Mouse (Mus musculus) CH12.LX (cell line): Measurements from ENCODE around the gene Rpl13a. TPM values are rescaled to one million over a fixed set of nuclear protein-coding genes. Genes with fewer than 3 reads are reported as not detected.
"Not testable (repeated sequence)": the region's sequence is repeated elsewhere in the genome, so short reads cannot be mapped to it uniquely, and the experiment has no call there.

Source experiments
- DNase-seq: peaks from one replicate; pipeline ENCODE4 v3.0.0-alpha.2; 2013; ENCODE audit errors: extremely low read depth
- H3K27ac ChIP-seq: 2 replicates; pipeline ENCODE4 v1.5.1; 2012; ENCODE audit warnings: low read depth, mild to moderate bottlenecking, control low read depth, moderate library complexity; ENCODE audit not compliant: insufficient read depth
- H3K27me3 ChIP-seq: replicated peaks from 2 replicates; pipeline ENCODE3; 2012; ENCODE audit warnings: inconsistent platforms
- H3K36me3 ChIP-seq, 2 experiments: replicated peaks in 1 of 2; 2 replicates each; pipeline versions ENCODE3 to v1.6.1; 2012; ENCODE audit warnings: inconsistent platforms in 1 of 2, low read length in 1 of 2, mild to moderate bottlenecking in 1 of 2, mixed read lengths in 1 of 2, moderate library complexity in 1 of 2; ENCODE audit not compliant: control insufficient read depth in 1 of 2, insufficient read depth in 1 of 2
- H3K4me1 ChIP-seq, 2 experiments: 2 replicates each; pipeline ENCODE4 v1.6.1; 2012; ENCODE audit warnings: inconsistent platforms in 1 of 2, moderate library complexity in 1 of 2; ENCODE audit not compliant: insufficient read depth in 2 of 2, control insufficient read depth in 1 of 2
- H3K4me2 ChIP-seq: 2 replicates; pipeline ENCODE4 v1.6.1; 2012; ENCODE audit warnings: low read depth, mild to moderate bottlenecking, control low read depth; ENCODE audit not compliant: poor library complexity, insufficient read depth, severe bottlenecking
- H3K4me3 ChIP-seq, 3 experiments: fragments of 150-350 bp in 1 of 3; sonication (generic) in 1 of 3; replicated peaks in 1 of 3; 2 replicates each; pipeline versions ENCODE3 to v1.5.1; 2011 to 2012; ENCODE audit warnings: low read depth in 2 of 3, low read length in 2 of 3, mild to moderate bottlenecking in 2 of 3, moderate library complexity in 2 of 3, control low read depth in 1 of 3, improper control_type of control experiment in 1 of 3, inconsistent platforms in 1 of 3, mixed read lengths in 1 of 3; ENCODE audit not compliant: poor library complexity in 1 of 3
- H3K79me2 ChIP-seq: replicated peaks from 2 replicates; pipeline ENCODE4 v1.6.1; 2012; ENCODE audit warnings: mild to moderate bottlenecking, moderate library complexity; ENCODE audit not compliant: control insufficient read depth, poor library complexity, insufficient read depth, severe bottlenecking; ENCODE audit errors: extremely low read depth
- H3K9ac ChIP-seq: 2 replicates; pipeline ENCODE4 v1.6.1; 2012; ENCODE audit warnings: low read depth, mild to moderate bottlenecking, control low read depth, moderate library complexity; ENCODE audit not compliant: insufficient read depth
- H3K9me3 ChIP-seq: replicated peaks from 2 replicates; pipeline ENCODE3; 2012; ENCODE audit warnings: low read length, inconsistent platforms, mixed read lengths
- BHLHE40 ChIP-seq: IDR thresholded peaks from 2 replicates; pipeline ENCODE4 v1.6.1; 2011; ENCODE audit warnings: mild to moderate bottlenecking, low read depth, low read length, improper control_type of control experiment
- CTCF ChIP-seq, 2 experiments: IDR thresholded peaks in 1 of 2; conservative IDR thresholded peaks in 1 of 2; 2 replicates each; pipeline ENCODE4 v1.5.1; 2011 to 2012; ENCODE audit warnings: low read depth in 2 of 2, low read length in 2 of 2, improper control_type of control experiment in 1 of 2, inconsistent platforms in 1 of 2, mild to moderate bottlenecking in 1 of 2, moderate library complexity in 1 of 2
- ETS1 ChIP-seq: conservative IDR thresholded peaks from 2 replicates; pipeline ENCODE4 v1.6.1; 2012; ENCODE audit warnings: low read depth, mild to moderate bottlenecking, inconsistent platforms, low read length, improper control_type of control experiment, moderate library complexity
- GABPA ChIP-seq: IDR thresholded peaks from 2 replicates; pipeline ENCODE4 v1.6.1; 2012; ENCODE audit warnings: low read depth, low read length, improper control_type of control experiment, inconsistent platforms; ENCODE audit not compliant: insufficient replicate concordance
- MAFK ChIP-seq: IDR thresholded peaks from 2 replicates; pipeline ENCODE4 v1.6.1; 2011; ENCODE audit warnings: low read length, improper control_type of control experiment; ENCODE audit not compliant: insufficient replicate concordance
- MAZ ChIP-seq: IDR thresholded peaks from 2 replicates; pipeline ENCODE4 v1.6.1; 2012; ENCODE audit warnings: low read depth, mild to moderate bottlenecking, inconsistent platforms, low read length, improper control_type of control experiment, moderate library complexity
- MXI1 ChIP-seq: IDR thresholded peaks from 2 replicates; pipeline ENCODE4 v1.6.1; 2011; ENCODE audit warnings: mild to moderate bottlenecking, low read depth, low read length, improper control_type of control experiment
- NELFE ChIP-seq: IDR thresholded peaks from 2 replicates; pipeline ENCODE4 v1.6.1; 2011; ENCODE audit warnings: low read depth, low read length, improper control_type of control experiment
- POLR2A ChIP-seq: IDR thresholded peaks from 2 replicates; pipeline ENCODE4 v1.6.1; 2011; ENCODE audit warnings: low read depth, mild to moderate bottlenecking, improper control_type of control experiment, low read length
- SMC3 ChIP-seq: IDR thresholded peaks from 2 replicates; pipeline ENCODE4 v1.6.1; 2011; ENCODE audit warnings: low read depth, low read length, improper control_type of control experiment
- USF1 ChIP-seq: IDR thresholded peaks from 2 replicates; pipeline ENCODE4 v1.6.1; 2014; ENCODE audit warnings: low read depth, mild to moderate bottlenecking, inconsistent platforms, low read length, improper control_type of control experiment
- ZC3H11A ChIP-seq: IDR thresholded peaks from 2 replicates; pipeline ENCODE4 v1.6.1; 2012; ENCODE audit warnings: low read depth, mild to moderate bottlenecking, inconsistent platforms, low read length, improper control_type of control experiment
- ZMIZ1 ChIP-seq: IDR thresholded peaks from 2 replicates; pipeline ENCODE4 v1.6.1; 2012; ENCODE audit warnings: low read depth, mild to moderate bottlenecking, inconsistent platforms, low read length, improper control_type of control experiment
- dilution Hi-C: fragments of 300-500 bp; cut with MboI; formaldehyde crosslinking; loops from 2 replicates; pipeline ENCODE4 v1.14.3; 2020; ENCODE audit warnings: low sequenced_read_pairs; ENCODE audit not compliant: extremely low pct_unique_long_range_greater_than_20kb, extremely low pct_ligation_motif_present
- in situ Hi-C: fragments of 300-500 bp; cut with MboI; formaldehyde crosslinking; loops from 3 replicates; pipeline ENCODE4 v1.14.3; 2019; ENCODE audit warnings: low sequenced_read_pairs, low pct_ligation_motif_present, low pct_unique_long_range_greater_than_20kb, mixed read lengths
- polyA plus RNA-seq: library from polyadenylated mRNA; unstranded; fragments of >175 nt; gene quantifications from 2 replicates; pipeline ENCODE4 v1.2.1, GENCODE M21; 2012; ENCODE audit warnings: low read depth; ENCODE audit not compliant: insufficient read length
- total RNA-seq, 2 experiments: library from RNA; depleted of rRNA; stranded (reverse); fragments of 300-350 nt in 1 of 2; fragments of >200 nt in 1 of 2; gene quantifications; 2 replicates each; pipeline ENCODE4 v1.2.3; 2012 to 2014

Gene Rpl13a
- total and polyA plus RNA-seq, 3 experiments = 2,822 to 5,043 (median 4,154) TPM

DNA sequence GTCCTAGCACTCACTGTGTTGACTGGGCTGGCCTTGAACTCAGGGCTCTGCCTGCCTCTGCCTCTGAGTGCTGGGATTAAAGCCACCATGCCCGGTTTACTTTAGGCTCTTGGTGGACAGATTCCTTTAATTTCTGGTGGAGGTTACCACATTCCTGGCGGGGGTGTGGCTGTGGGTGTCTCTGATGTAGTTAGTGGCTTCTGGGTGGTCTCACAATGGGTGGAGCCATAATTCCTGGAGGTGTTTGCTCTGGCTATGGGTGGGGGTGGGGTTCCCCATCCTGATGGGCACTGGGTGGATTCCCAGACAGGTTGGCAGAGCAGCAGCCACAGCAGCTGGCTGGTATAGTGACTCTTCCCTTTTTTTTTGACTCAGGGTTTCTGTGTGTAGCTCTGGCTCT lies 16.6 kb downstream of the Rpl13a start:
- Histone ChIP-seq H3K27ac (no peak overlapping the region), H3K9ac (no peak overlapping the region), H3K36me3 (no peaks in the 10 kb centered on the region), H3K27me3 (no peaks in the 10 kb centered on the region), H3K4me2 (no peak overlapping the region), H3K4me1 (no peaks in the 10 kb centered on the region), H3K79me2 (no peaks in the 10 kb centered on the region), H3K4me3 (no peak overlapping the region), H3K9me3 (no peaks in the 10 kb centered on the region)
- no peak for DNase-seq
- dilution Hi-C loops (no loop called here), in situ Hi-C loops (no loop called here)
- TF ChIP-seq SMC3 (no peak), GABPA (no peak), USF1 (no peak), MAZ (no peak), MAFK (no peak), CTCF (conservative IDR thresholded peaks at IDR 0.05 in 1 of 2, IDR thresholded peaks at IDR 0.05 in 1 of 2; ENCODE audit: low read depth in 2 of 2, low read length in 2 of 2) (no peak), ZC3H11A (no peak), NELFE (no peak), POLR2A (no peak), ZMIZ1 (no peak), BHLHE40 (no peak), MXI1 (no peak), ETS1 (no peak)

DNA sequence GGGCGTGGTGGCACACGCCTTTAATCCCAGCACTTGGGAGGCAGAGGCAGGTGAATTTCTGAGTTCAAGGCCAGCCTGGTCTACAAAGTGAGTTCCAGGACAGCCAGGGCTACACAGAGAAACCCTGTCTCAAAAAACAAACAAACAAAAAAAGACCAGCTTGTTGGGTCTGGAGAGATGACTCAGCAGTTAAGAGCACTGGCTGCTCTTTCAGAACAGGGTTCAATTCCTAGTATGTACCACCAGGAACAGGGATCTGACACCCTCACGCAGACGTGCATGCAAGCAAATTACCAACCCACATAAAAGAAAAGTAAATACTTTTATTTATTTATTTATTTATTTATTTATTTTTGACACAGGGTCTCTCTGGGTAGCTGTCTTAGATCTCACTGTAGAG lies 18.5 kb downstream of the Rpl13a start:
- in situ Hi-C loops, H3K4me1 ChIP-seq, H3K27ac ChIP-seq, H3K4me2 ChIP-seq, H3K27me3 ChIP-seq, H3K79me2 ChIP-seq, DNase-seq, H3K9ac ChIP-seq, H3K4me3 ChIP-seq, dilution Hi-C loops, H3K9me3 ChIP-seq, H3K36me3 ChIP-seq: not testable (repeated sequence)

GRCm38 (mm10) chr7:45107052-45107645 lies 21.4 kb downstream of the Rpl13a start:
- in situ Hi-C loops = no loop called here
- no peak for TF ChIP-seq ZMIZ1

More at GRCm38 (mm10) chr7:45107052-45107645, 21.4 kb downstream of the Rpl13a start:
- Histone ChIP-seq H3K4me3 (no peak overlapping the region), H3K27me3 (no peaks in the 10 kb centered on the region), H3K36me3 (no peaks in the 10 kb centered on the region), H3K79me2 (no peaks in the 10 kb centered on the region), H3K9ac (no peak overlapping the region), H3K9me3 (no peaks in the 10 kb centered on the region), H3K4me2 (no peak overlapping the region), H3K27ac (no peak overlapping the region), H3K4me1 (no peaks in the 10 kb centered on the region; a peak in 1 of 4 replicates)
- dilution Hi-C loops = no loop called here
- DNase-seq = no peak
